Mouse (Mus musculus) limb, embryonic 14.5 days (tissue): ENCODE measurements around the gene Ramp2. TPM values are rescaled to one million over a fixed set of nuclear protein-coding genes. Genes with fewer than 3 reads are reported as not detected.

Experiments
- ATAC-seq: fragments of 200-750 bp; cut with Nextera tagmentation; 2 replicates; pipeline ENCODE4 v1.8.0; 2017; ENCODE audit warnings: low read depth, moderate number of reproducible peaks, moderate TSS enrichment; ENCODE audit not compliant: low FRiP score
- DNase-seq: peaks from one replicate; pipeline ENCODE4 v3.0.0-alpha.2; 2015; ENCODE audit warnings: low spot score
- H3K27ac ChIP-seq: fragments of 300-500 bp; sonication (generic); replicated peaks from 2 replicates; pipeline ENCODE4 v1.5.1; 2014; ENCODE audit warnings: low read depth, mild to moderate bottlenecking, low read length, moderate library complexity, mixed read lengths
- H3K27me3 ChIP-seq: fragments of 300-500 bp; sonication (generic); 2 replicates; pipeline ENCODE4 v1.6.1; 2014; ENCODE audit warnings: low read length, mixed read lengths; ENCODE audit not compliant: control insufficient read depth, insufficient read depth
- H3K36me3 ChIP-seq: fragments of 300-500 bp; sonication (generic); 2 replicates; pipeline ENCODE4 v1.6.1; 2014; ENCODE audit warnings: mild to moderate bottlenecking, low read length, moderate library complexity, mixed read lengths; ENCODE audit not compliant: control insufficient read depth, insufficient read depth
- H3K4me1 ChIP-seq: fragments of 300-500 bp; sonication (generic); 2 replicates; pipeline ENCODE4 v1.6.1; 2014; ENCODE audit warnings: antibody characterized with exemption, low read length, mixed read lengths; ENCODE audit not compliant: control insufficient read depth, insufficient read depth
- H3K4me2 ChIP-seq: fragments of 300-500 bp; sonication (generic); replicated peaks from 2 replicates; pipeline ENCODE4 v1.6.1; 2014; ENCODE audit warnings: low read depth, mild to moderate bottlenecking, low read length, moderate library complexity; ENCODE audit not compliant: severe bottlenecking
- H3K4me3 ChIP-seq: fragments of 300-500 bp; sonication (generic); replicated peaks from 2 replicates; pipeline ENCODE4 v1.5.1; 2014; ENCODE audit warnings: low read length
- H3K9ac ChIP-seq: fragments of 300-500 bp; sonication (generic); 2 replicates; pipeline ENCODE4 v1.6.1; 2014; ENCODE audit warnings: mild to moderate bottlenecking, low read depth, low read length, moderate library complexity; ENCODE audit not compliant: severe bottlenecking
- H3K9me3 ChIP-seq: fragments of 300-500 bp; sonication (generic); 2 replicates; pipeline ENCODE4 v1.6.1; 2016; ENCODE audit warnings: low read length; ENCODE audit not compliant: control insufficient read depth
- POLR2A ChIP-seq: fragments of 200-500 bp; IDR thresholded peaks from 2 replicates; pipeline ENCODE4 v1.8.0; 2012; ENCODE audit warnings: inconsistent platforms, mild to moderate bottlenecking, moderate library complexity, borderline replicate concordance; ENCODE audit not compliant: insufficient read depth, insufficient read length; ENCODE audit errors: extremely low read depth
- WGBS: fragments of 180-500 bp; shearing (Covaris S2); extraction: QIAGEN DNeasy Blood & Tissue Kit; methylation state at CpG from one replicate; pipeline ENCODE4 v1.1.7; 2014; 5-methylcytosine and 5-hydroxymethylcytosine counted together
- polyA plus RNA-seq, 2 experiments: library from polyadenylated mRNA; depleted of rRNA in 1 of 2; stranded (reverse) in 1 of 2; unstranded in 1 of 2; fragments of >200 nt; fragmentation: Nextera tagmentation in 1 of 2; extraction: Ambion mirVana in 1 of 2; gene quantifications; 2 replicates each; pipeline versions ENCODE4 v1.2.1 to v1.2.3; 2012 to 2014

Gene Ramp2
- polyA plus RNA-seq, 2 experiments = 89.4 to 98.9 TPM

DNA sequence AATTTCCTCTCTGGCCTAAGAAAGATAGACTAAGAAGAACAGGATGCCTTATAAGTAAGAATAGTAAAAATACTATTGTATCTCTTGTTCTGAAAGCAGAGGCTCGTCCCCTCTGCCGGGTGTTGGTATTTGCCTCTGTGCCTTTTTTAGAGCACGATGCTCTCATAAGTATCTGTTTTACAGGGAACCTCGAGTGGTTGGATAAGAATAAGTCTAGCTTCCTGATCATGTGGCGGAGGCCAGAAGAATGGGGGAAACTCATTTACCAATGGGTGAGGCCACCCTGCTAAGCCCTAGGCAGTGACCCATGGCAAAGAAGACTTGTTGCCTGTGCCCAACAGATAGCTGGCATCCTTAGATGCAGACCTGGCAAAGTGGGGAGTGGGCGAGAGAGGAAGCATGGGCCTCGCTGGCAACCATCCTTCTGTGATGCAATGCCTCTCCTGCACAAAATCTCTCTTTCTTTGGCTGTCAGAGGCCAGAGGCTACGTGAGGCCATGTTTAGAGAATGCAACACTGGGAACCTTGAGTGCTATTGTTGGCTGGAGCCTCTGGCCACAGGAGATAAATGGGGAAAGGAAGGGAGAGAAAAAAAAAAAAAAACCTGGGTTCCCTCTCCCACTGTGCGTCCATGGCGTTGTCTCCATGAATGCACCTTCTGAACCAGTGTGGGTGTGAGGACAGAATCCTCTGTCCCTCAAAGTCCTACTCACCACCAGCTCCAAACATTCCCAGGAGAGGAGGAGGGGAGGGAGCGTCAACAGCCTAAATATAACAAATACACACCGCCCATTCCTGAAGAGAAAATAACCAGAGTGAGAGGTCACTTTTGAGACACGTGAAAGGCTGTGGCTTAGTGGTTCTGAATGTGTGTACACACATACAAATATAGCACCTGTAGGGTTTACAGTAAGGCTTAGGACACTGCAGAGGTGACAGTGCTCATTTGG is 10.3 kb downstream of the Ramp2 start:
- Histone ChIP-seq H3K9ac (no peak overlapping the region), H3K4me3 (no peak overlapping the region), H3K27me3 (no peaks in the 10 kb centered on the region), H3K36me3 (peaks cover 18% of the 10 kb centered on the region), H3K4me2 (no peak overlapping the region), H3K4me1 (peaks cover 29% of the 10 kb centered on the region), H3K27ac (no peak overlapping the region), H3K9me3 (no peaks in the 10 kb centered on the region)
- ATAC-seq (no peak), DNase-seq (no peak)
- 90% methylated on average over 13 of the region's 13 CpGs for WGBS
- TF ChIP-seq POLR2A = no peak

DNA sequence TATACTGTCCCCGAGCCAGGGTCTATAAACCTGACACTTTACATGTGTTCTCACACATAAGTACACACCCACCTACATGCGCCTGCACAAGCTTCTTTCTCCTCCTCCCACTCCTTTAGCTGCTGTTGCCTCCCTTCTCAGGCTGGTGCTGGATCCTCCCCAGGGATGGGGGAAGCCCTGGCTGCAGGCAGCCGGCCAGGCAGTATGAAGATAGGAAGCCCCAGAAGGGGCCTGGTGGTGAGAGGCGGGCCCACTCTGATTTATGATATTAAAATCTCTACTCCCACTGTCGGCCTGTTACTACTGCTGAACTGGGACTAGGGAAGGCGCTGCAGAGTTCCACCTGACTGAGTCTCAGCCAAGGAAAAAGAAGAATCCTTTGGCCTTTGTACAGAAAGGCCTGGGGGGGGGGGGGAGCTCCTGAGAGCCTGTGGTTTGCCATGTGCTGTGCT is 13.5 kb downstream of the Ramp2 start:
- H3K36me3 ChIP-seq = peaks cover 18% of the 10 kb centered on the region
- TF ChIP-seq POLR2A = no peak
- H3K4me2 ChIP-seq = peak overlapping the region; percentile 98
- DNase-seq = peak; percentile 67
- peaks cover 34% of the 10 kb centered on the region for H3K4me1 ChIP-seq
- H3K27me3 ChIP-seq = peaks cover 25% of the 10 kb centered on the region
- peak overlapping the region; percentile 53; the same call in 1 of the 2 replicates for H3K4me3 ChIP-seq
- peak overlapping the region; percentile 68 for H3K27ac ChIP-seq
- WGBS = 23% methylated on average over 6 of the region's 6 CpGs
- no peaks in the 10 kb centered on the region for H3K9me3 ChIP-seq
- no peak for ATAC-seq
- no peak overlapping the region; the same call in 1 of the 2 replicates for H3K9ac ChIP-seq

DNA sequence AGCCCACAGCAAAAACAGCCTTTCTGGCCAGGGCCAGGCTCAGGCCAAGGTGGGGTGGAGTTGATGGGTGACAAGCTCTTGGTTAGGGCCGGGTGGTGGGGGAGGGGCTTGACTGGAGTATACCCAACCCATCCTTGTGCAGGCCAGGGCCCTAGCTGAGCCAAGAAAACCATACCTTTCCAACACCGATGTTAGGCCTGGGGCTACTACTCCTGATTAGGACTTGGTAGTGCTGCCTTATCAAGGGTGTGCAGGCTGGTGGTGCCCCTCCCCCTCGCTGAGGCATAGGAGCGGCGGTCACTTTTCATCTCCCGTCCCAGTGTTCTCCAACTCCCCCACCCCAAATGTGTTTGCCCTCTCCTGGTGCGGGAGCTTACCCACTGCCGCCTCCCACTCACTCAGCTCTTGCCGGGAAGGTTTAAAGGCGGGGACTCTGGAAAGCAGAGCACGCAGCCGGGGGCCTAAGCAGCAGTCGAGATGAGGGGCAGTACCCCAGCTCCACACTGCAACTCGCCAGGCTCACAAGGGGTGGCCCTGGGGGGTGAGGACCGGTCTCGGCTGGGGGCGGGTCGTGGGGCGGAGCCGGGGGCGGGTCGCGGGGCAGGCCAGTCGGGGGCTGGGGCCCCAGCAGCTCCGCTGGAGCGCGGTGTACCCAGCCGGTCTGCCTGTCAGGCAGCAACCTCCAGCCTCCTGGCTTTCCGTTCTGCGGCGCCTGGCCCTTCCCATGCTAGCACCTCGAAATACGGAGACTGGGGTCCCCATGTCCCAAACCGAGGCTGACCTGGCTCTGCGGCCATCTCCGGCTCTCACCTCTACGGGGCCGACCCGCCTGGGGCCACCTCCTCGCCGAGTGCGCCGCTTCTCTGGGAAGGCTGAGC is 14.4 kb downstream of the Ramp2 start, which contains the start of gene Wnk4:
Gene Wnk4, plus strand, starts transcription at position 620 of the 878 bp plus-strand sequence.
- peak within 1 kb of the TSS; percentile 71 for H3K9ac ChIP-seq
- under 1% methylated on average over 20 of the region's 43 CpGs for WGBS
- ATAC-seq (peak; percentile 83), DNase-seq (peak; percentile 76)
- peaks cover 32% of the 10 kb centered on the region for H3K27me3 ChIP-seq
- no peaks in the 10 kb centered on the region for H3K9me3 ChIP-seq
- H3K4me1 ChIP-seq = peaks cover 34% of the 10 kb centered on the region
- 0 out of 2 replicates have a peak, but pooled peaks have one; percentile 33 for TF ChIP-seq POLR2A
- H3K4me2 ChIP-seq = peak within 1 kb of the TSS; percentile 98
- peak within 1 kb of the TSS; percentile 53 for H3K4me3 ChIP-seq
- peaks cover 18% of the 10 kb centered on the region for H3K36me3 ChIP-seq
- peak within 1 kb of the TSS; percentile 68 for H3K27ac ChIP-seq

DNA sequence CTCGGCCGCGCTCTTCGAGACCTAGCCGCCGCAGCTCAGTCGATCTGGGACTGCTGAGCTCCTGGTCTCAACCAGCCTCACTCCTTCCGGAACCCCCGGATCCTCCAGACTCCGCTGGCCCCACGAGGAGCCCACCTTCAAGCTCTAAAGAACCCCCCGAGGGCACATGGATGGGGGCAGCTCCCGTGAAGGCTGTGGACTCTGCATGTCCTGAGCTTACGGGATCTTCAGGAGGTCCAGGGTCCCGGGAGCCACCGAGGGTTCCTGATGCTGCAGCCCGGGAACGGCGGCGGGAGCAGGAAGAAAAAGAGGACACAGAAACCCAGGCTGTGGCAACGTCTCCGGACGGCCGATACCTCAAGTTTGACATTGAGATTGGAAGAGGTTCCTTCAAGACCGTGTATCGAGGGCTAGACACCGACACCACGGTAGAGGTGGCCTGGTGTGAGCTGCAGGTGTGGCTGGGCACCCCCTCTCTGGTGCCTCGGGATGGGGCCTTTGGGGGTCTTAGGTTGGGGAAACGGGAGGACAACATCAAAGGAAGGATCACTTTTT is 15.1 kb downstream of the Ramp2 start:
- H3K4me1 ChIP-seq = peaks cover 36% of the 10 kb centered on the region
- DNase-seq (no peak), ATAC-seq (no peak)
- H3K27me3 ChIP-seq = peaks cover 36% of the 10 kb centered on the region
- H3K9ac ChIP-seq = peak overlapping the region; percentile 71
- H3K27ac ChIP-seq = peak overlapping the region; percentile 68; the same call in 1 of the 2 replicates
- no peak for TF ChIP-seq POLR2A
- H3K36me3 ChIP-seq = peaks cover 18% of the 10 kb centered on the region
- H3K4me3 ChIP-seq = peak overlapping the region; percentile 53
- H3K9me3 ChIP-seq = no peaks in the 10 kb centered on the region
- WGBS = under 1% methylated on average over 28 of the region's 30 CpGs
- peak overlapping the region; percentile 98 for H3K4me2 ChIP-seq
